Mouse (Mus musculus) myocyte (in vitro differentiated cells): ENCODE data around the gene C1qtnf6. TPM values are rescaled to one million over a fixed set of nuclear protein-coding genes. Genes with fewer than 3 reads are reported as not detected.

Experiments used
- H3K27me3 ChIP-seq: one replicate; pipeline ENCODE4 v1.6.1; 2011; ENCODE audit not compliant: control insufficient read depth, insufficient read depth, insufficient read length
- H3K36me3 ChIP-seq: one replicate; pipeline ENCODE4 v1.6.1; 2011; ENCODE audit not compliant: control insufficient read depth, insufficient read depth
- H3K4me2 ChIP-seq: one replicate; pipeline ENCODE4 v1.6.1; 2011; ENCODE audit warnings: low read depth, control low read depth
- H3K4me3 ChIP-seq: one replicate; pipeline ENCODE4 v1.5.1; 2011; ENCODE audit warnings: mild to moderate bottlenecking, control low read depth, moderate library complexity
- H3K79me2 ChIP-seq: one replicate; pipeline ENCODE4 v1.6.1; 2011; ENCODE audit not compliant: control insufficient read depth, insufficient read depth
- H3ac ChIP-seq: one replicate; pipeline ENCODE4 v1.6.1; 2011; ENCODE audit not compliant: control insufficient read depth, insufficient read length
- CEBPB ChIP-seq: IDR thresholded peaks from 2 replicates; pipeline ENCODE4 v1.6.1; 2011; ENCODE audit warnings: mild to moderate bottlenecking, moderate library complexity; ENCODE audit not compliant: poor library complexity, insufficient read depth, severe bottlenecking
- E2F4 ChIP-seq: IDR thresholded peaks from one replicate; pipeline ENCODE4 v1.6.1; 2011; ENCODE audit warnings: mild to moderate bottlenecking, control low read depth, moderate library complexity; ENCODE audit not compliant: insufficient read depth
- MAX ChIP-seq: IDR thresholded peaks from one replicate; pipeline ENCODE4 v1.6.1; 2011; ENCODE audit warnings: low read depth, mild to moderate bottlenecking, control low read depth
- MYOD1 ChIP-seq, 3 experiments: IDR thresholded peaks; one replicate each; pipeline ENCODE4 v1.6.1; 2011; ENCODE audit warnings: control low read depth in 2 of 3, low read depth in 2 of 3, mild to moderate bottlenecking in 2 of 3, moderate library complexity in 1 of 3; ENCODE audit not compliant: insufficient read length in 2 of 3, control insufficient read depth in 1 of 3
- MYOG ChIP-seq, 3 experiments: IDR thresholded peaks; one replicate each; pipeline ENCODE4 v1.6.1; 2011; ENCODE audit warnings: control low read depth in 2 of 3, low read depth in 2 of 3, mild to moderate bottlenecking in 2 of 3; ENCODE audit not compliant: insufficient read length in 2 of 3, control insufficient read depth in 1 of 3, insufficient read depth in 1 of 3
- POLR2A ChIP-seq: IDR thresholded peaks from one replicate; pipeline ENCODE4 v1.6.1; 2011; ENCODE audit warnings: low read depth, mild to moderate bottlenecking, control low read depth, moderate library complexity; ENCODE audit not compliant: insufficient read length
- POLR2AphosphoS2 ChIP-seq: IDR thresholded peaks from one replicate; pipeline ENCODE4 v1.6.1; 2011; ENCODE audit warnings: low read depth, control low read depth; ENCODE audit not compliant: insufficient read length
- REST ChIP-seq: IDR thresholded peaks from one replicate; pipeline ENCODE4 v1.6.1; 2011; ENCODE audit warnings: mild to moderate bottlenecking, control low read depth, moderate library complexity; ENCODE audit not compliant: insufficient read depth, insufficient read length
- SRF ChIP-seq: IDR thresholded peaks from one replicate; pipeline ENCODE4 v1.6.1; 2011; ENCODE audit warnings: low read depth; ENCODE audit not compliant: control insufficient read depth, insufficient read length
- TCF12 ChIP-seq: IDR thresholded peaks from one replicate; pipeline ENCODE4 v1.6.1; 2011; ENCODE audit warnings: mild to moderate bottlenecking, control low read depth; ENCODE audit not compliant: poor library complexity, insufficient read depth, severe bottlenecking
- TCF3 ChIP-seq: IDR thresholded peaks from one replicate; pipeline ENCODE4 v1.6.1; 2011; ENCODE audit warnings: low read depth, control low read depth; ENCODE audit not compliant: insufficient read length
- USF1 ChIP-seq: IDR thresholded peaks from one replicate; pipeline ENCODE4 v1.6.1; 2011; ENCODE audit warnings: low read depth, mild to moderate bottlenecking, control low read depth, moderate library complexity
- polyA plus RNA-seq: library from polyadenylated mRNA; unstranded; fragments of >200 nt; fragmentation: generic; extraction: Trizol; gene quantifications from one replicate; pipeline ENCODE4 v1.2.1, GENCODE M21; 2012; ENCODE audit warnings: missing spikeins

The C1qtnf6 gene
- polyA plus RNA-seq, 1 experiment, result 66.2 TPM

DNA sequence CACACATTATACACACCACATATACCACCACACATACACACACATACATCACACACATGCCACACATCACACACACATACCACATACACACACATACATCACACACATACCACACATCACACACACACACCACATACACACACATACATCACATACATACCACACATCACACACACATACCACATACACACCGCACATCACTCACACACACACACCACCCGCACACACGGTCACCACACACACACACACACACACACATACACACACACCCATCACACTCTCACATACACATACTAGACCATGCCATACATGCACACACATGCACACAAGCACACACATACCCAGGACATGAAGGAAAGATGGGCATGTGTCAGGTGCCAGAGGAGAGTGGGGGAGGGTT is 32.1 kb upstream of the C1qtnf6 start:
- no peak overlapping the region for H3K4me2 ChIP-seq
- no peaks in the 10 kb centered on the region for H3K79me2 ChIP-seq
- no peak overlapping the region for H3K4me3 ChIP-seq
- H3K27me3 ChIP-seq, result peaks cover 51% of the 10 kb centered on the region
- H3K36me3 ChIP-seq, result no peaks in the 10 kb centered on the region
- H3ac ChIP-seq, result no peak overlapping the region
- TF ChIP-seq TCF3, result no peak

DNA sequence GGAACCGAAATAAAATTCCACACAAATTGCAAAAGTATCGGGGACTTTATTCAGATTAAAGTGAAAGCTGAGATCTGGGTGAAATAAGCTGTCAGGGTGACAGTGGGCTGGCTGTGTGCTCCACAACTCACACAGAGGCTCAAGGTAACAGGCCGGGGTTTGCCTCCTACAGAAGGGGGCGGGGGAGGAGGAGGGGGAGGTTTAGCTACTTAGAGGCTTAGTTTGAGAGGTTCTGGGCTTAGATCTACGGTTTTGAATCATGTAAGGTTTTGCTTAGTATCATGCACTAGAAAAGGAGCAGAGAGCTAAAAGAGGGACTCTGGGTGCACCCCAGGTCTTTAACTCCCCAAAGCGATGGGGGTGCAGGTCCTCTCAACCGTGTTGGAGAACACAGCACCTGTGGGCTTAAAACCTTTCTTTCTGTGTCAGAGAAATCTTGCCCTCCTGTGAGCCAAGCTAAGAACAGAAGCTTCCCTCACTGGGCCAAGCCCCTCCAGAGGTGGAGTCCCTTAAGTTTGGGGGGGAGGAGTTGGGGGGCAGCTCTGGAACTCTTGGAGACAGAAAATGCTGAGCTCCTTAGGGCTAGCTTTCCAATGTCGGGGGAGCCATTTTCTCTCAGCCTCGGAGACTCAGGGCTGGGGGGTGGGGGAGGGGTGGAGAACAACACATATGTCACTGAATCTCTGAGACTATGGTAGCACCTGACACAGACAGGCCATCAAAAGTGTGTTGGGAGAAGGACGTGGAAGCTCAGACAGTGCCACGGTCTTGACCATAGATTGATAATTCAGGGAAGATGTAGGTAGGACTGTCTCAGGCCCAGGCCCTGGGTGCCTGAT is 28.1 kb upstream of the C1qtnf6 start:
- peaks cover 37% of the 10 kb centered on the region for H3K27me3 ChIP-seq
- no peak overlapping the region for H3ac ChIP-seq
- TF ChIP-seq E2F4, result no peak
- TF ChIP-seq CEBPB, result no peak
- TF ChIP-seq POLR2A, result no peak
- TF ChIP-seq POLR2AphosphoS2, result no peak
- TF ChIP-seq SRF, result no peak
- no peak for TF ChIP-seq TCF3
- TF ChIP-seq REST, result no peak
- TF ChIP-seq USF1, result no peak

DNA sequence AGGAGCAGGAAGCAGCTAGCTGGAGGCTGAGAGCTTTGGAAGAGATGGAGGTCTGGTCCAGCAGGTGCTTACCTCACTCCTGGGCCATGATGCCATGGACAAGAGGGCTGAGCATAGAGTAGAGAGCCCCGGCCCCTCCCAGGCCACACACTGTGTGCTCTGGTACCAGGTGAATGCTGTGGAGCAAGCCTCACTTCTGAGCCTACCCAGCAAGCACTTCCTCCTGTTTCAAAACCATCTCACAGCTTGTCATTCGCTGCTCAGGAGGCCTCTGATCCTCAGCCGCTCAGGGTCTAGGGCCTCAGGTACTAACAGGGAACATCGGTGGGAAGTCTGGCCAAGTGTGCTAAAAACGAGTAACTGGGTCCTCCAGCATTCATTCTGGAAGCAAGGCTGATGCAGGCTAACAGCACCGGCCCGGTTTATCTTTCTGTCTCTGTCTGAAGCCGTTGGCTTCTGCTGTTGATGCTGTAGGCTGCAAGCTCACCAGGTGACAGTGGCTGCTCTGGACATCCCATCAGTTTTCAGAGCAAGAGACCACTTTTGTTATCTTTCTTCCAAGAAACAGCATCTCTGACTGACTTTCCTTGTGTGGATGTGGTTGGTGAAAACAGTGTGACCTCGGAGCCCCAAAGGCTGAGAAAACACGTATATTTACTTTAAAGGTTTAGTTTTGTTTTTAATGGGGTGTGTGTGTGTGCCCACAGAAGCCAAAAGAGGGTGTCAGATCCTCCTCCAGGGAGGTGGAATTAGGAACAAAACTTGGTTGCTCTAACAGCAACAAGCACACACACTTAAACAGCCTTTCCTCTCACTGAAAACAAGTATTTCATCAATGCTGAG is 26.7 kb upstream of the C1qtnf6 start:
- Histone ChIP-seq H3ac (no peak overlapping the region), H3K36me3 (no peaks in the 10 kb centered on the region), H3K27me3 (peaks cover 37% of the 10 kb centered on the region), H3K4me3 (no peak overlapping the region), H3K4me2 (no peak overlapping the region), H3K79me2 (no peaks in the 10 kb centered on the region)
- TF ChIP-seq SRF (no peak), TCF3 (no peak), MAX (no peak), E2F4 (no peak), CEBPB (no peak), USF1 (no peak), TCF12 (no peak), MYOD1 (IDR thresholded peaks at IDR 0.05; ENCODE audit: control insufficient read depth in 1 of 3, insufficient read length in 2 of 3, low read depth in 2 of 3) (no peak), MYOG (IDR thresholded peaks at IDR 0.05; ENCODE audit: control insufficient read depth in 1 of 3, insufficient read depth in 1 of 3, insufficient read length in 2 of 3, low read depth in 2 of 3) (no peak), POLR2A (no peak), POLR2AphosphoS2 (no peak), REST (no peak)

More for the DNA sequence above, 28.1 kb upstream of the C1qtnf6 start:
- Histone ChIP-seq H3K4me3 (no peak overlapping the region), H3K4me2 (no peak overlapping the region), H3K36me3 (no peaks in the 10 kb centered on the region), H3K79me2 (no peaks in the 10 kb centered on the region)

DNA sequence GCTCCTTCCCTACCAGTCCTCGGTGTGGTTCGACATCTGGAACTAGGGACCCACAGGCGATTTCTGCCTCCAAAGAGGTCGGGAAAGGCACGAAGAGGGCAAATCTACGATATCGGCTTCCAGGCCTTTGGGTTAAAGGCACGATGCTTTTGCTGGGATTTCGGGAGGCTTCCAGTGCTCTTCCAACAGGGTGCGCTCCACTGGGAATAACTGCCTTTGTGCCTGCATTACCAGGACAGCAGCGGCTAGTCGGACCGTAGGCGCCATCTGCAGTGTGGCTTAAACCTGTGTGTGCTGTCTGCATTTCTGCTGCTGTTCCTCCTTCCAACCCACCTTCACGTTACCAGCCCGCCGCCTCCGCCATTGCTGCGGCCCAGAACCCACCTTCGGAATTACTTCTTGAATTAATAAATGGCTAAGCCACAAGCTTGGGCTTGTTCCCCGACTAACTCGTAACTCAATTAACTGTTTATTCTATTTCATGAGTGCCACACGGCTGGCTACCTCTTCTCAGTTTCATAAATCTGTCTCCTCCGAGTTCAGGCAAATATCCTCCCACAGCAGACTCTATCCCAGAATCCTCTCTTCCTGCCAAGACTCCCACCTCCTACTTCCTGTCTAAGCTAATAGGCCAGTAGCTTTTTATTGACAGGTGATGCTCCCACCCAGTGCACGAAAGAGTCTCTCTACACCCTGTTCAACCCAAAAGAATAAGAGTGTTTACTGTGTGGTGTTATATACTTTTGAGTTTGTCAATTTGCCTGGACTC is 23.5 kb upstream of the C1qtnf6 start:
- peaks cover 30% of the 10 kb centered on the region for H3K27me3 ChIP-seq
- TF ChIP-seq CEBPB (no peak), TCF12 (no peak), E2F4 (no peak)

DNA sequence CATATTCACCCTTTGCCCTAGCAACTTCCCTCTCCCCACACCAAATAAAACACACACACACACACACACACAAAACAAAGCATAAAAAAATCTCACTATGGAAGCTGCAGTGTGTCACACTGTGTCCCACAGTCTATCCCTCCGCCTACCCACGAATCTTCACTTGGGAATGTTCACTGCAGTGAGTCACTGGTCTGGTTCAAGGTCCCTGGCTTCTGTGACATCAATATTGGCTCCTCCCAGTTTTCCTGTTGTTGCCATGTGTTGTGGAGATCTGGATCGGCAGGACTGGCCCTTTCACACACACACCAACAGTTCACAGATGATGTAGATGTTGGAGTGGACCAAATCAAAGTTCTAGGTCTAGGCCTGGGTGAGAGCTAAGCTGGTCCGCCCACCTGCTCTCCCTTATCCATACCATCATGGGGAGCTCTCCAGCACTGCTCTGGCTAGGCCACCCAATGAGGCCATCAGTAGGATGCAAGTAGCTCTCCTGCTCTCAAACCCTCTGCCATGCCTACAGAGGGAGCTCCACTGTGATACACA is 18.0 kb upstream of the C1qtnf6 start:
- H3K79me2 ChIP-seq, result no peaks in the 10 kb centered on the region
- no peak overlapping the region for H3ac ChIP-seq
- no peaks in the 10 kb centered on the region for H3K36me3 ChIP-seq
- TF ChIP-seq SRF (no peak), USF1 (no peak), MYOD1 (IDR thresholded peaks at IDR 0.05; ENCODE audit: control insufficient read depth in 1 of 3, insufficient read length in 2 of 3, low read depth in 2 of 3) (no peak), MAX (no peak), REST (peak; percentile 23), POLR2A (no peak)
- H3K4me3 ChIP-seq, result no peak overlapping the region
- H3K4me2 ChIP-seq, result no peak overlapping the region
- H3K27me3 ChIP-seq, result peaks cover 12% of the 10 kb centered on the region

More for the DNA sequence above, 23.5 kb upstream of the C1qtnf6 start:
- Histone ChIP-seq H3K36me3 (no peaks in the 10 kb centered on the region), H3K4me2 (no peak overlapping the region), H3K4me3 (no peak overlapping the region), H3K79me2 (no peaks in the 10 kb centered on the region), H3ac (no peak overlapping the region)
